Mouse (Mus musculus) limb, embryonic 12.5 days (tissue): ENCODE data around the gene Ldha. TPM values are rescaled to one million over a fixed set of nuclear protein-coding genes. Genes with fewer than 3 reads are reported as not detected.
A peak's percentile ranks its signal among the peaks of the same experiment; 100 is the strongest.
"Not testable (repeated sequence)": the region's sequence is repeated elsewhere in the genome, so short reads cannot be mapped to it uniquely, and the experiment has no call there.

Experiments used
- ATAC-seq: fragments of 200-750 bp; cut with Nextera tagmentation; 2 replicates; pipeline ENCODE4 v1.8.0; 2017; ENCODE audit warnings: low read depth, moderate TSS enrichment; ENCODE audit not compliant: insufficient number of reproducible peaks, insufficient read depth, low FRiP score, low TSS enrichment
- H3K27ac ChIP-seq: fragments of 300-500 bp; sonication (generic); 2 replicates; pipeline ENCODE4 v1.5.1; 2016; ENCODE audit warnings: mild to moderate bottlenecking, moderate library complexity
- H3K27me3 ChIP-seq: fragments of 300-500 bp; sonication (generic); 2 replicates; pipeline ENCODE4 v1.6.1; 2016; ENCODE audit warnings: mild to moderate bottlenecking, moderate library complexity
- H3K36me3 ChIP-seq: fragments of 300-500 bp; sonication (generic); 2 replicates; pipeline ENCODE4 v1.6.1; 2016; ENCODE audit warnings: mild to moderate bottlenecking, moderate library complexity
- H3K4me1 ChIP-seq: fragments of 300-500 bp; sonication (generic); replicated peaks from 2 replicates; pipeline ENCODE4 v1.6.1; 2016
- H3K4me2 ChIP-seq: fragments of 300-500 bp; sonication (generic); 2 replicates; pipeline ENCODE4 v1.6.1; 2016; ENCODE audit warnings: mild to moderate bottlenecking, moderate library complexity
- H3K4me3 ChIP-seq: fragments of 300-500 bp; sonication (generic); replicated peaks from 2 replicates; pipeline ENCODE4 v1.5.1; 2016; ENCODE audit warnings: mild to moderate bottlenecking
- H3K9ac ChIP-seq: fragments of 300-500 bp; sonication (generic); replicated peaks from 2 replicates; pipeline ENCODE4 v1.6.1; 2016; ENCODE audit warnings: mild to moderate bottlenecking, moderate library complexity
- H3K9me3 ChIP-seq: fragments of 300-500 bp; sonication (generic); 2 replicates; pipeline ENCODE4 v1.6.1; 2016; ENCODE audit warnings: mild to moderate bottlenecking, moderate library complexity
- WGBS: fragments of 180-500 bp; shearing (Covaris S2); methylation state at CpG from one replicate; pipeline ENCODE4 v1.1.7; 2016; 5-methylcytosine and 5-hydroxymethylcytosine counted together
- polyA plus RNA-seq: library from polyadenylated mRNA; unstranded; fragments of >200 nt; fragmentation: Nextera tagmentation; extraction: Ambion mirVana; gene quantifications from 2 replicates; pipeline ENCODE4 v1.2.1, GENCODE M21; 2016

Ldha gene
- polyA plus RNA-seq, result 1,576 and 1,625 TPM in 2 replicates

DNA sequence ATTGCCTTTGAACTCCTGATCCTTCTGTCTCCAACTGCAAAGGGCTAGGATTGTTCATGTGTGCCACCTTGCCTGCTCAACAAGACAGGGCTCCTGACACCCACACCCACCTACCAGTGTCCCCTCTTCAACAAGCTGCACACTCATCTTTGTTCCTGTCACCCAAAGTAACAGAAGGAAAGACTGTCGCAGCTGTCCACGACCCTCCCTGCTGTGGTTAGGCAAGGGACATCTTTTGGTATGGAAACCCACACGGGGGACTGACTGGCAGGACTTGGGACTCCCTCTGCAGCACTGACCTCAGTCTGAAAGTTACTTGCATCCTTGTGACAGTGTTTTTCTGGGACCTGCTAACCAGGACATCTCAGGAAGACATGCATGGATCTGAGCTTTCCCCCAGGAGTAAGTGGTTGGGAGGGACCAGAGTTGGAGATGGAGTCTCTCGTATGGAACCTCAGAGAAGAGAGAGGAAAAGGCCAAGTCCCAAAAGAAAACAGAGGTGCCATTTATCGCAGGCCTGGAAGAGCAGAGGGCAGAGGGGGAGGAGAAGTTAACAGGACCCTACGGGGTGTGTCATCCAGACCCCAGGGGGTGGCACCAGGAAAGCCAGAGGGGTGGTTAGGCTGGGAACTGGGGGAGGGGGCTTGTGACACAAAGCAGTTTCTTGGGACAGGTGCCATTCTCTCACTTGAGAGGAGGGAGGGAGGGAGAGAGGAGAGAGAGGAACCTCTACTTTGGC lies at the start of gene Ldha:
Gene Ldha (plus strand): TSS at position 689 of the 739 bp plus-strand sequence.
- Histone ChIP-seq H3K4me1 (peaks cover 27% of the 10 kb centered on the region), H3K9ac (no peak within 1 kb of the TSS), H3K27ac (no peak within 1 kb of the TSS), H3K4me2 (no peak within 1 kb of the TSS), H3K9me3 (no peaks in the 10 kb centered on the region), H3K4me3 (no peak within 1 kb of the TSS), H3K27me3 (peaks cover 24% of the 10 kb centered on the region), H3K36me3 (no peaks in the 10 kb centered on the region)
- ATAC-seq, result no peak
- 21% methylated on average over 6 of the region's 6 CpGs for WGBS

DNA sequence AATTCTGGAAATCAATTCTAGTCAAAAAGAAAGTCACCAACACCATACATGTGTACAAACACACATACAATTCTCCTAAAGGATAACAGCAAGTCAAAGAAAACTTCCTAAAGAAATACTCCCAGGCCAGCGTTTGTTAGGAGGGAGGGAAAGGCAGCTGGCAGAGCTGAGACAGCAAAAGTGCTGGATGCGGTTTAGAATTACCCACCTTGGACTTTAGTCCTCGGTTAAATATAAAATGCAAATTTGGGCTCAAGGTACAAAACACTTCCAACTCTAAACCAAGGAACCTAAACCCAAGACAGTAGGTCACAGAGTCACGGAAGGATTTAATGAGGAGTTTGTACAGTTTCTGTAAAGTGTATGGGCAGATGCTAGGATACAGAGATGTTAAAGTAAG lies 47.4 kb upstream of the Ldha start:
- Histone ChIP-seq H3K9ac (no peak overlapping the region), H3K27ac (no peak overlapping the region), H3K36me3 (peaks cover 23% of the 10 kb centered on the region), H3K27me3 (no peaks in the 10 kb centered on the region), H3K4me1 (peaks cover 23% of the 10 kb centered on the region), H3K4me3 (no peak overlapping the region), H3K9me3 (no peaks in the 10 kb centered on the region), H3K4me2 (no peak overlapping the region)
- ATAC-seq, result no peak
- WGBS, result 82% methylated on average over 4 of the region's 4 CpGs

DNA sequence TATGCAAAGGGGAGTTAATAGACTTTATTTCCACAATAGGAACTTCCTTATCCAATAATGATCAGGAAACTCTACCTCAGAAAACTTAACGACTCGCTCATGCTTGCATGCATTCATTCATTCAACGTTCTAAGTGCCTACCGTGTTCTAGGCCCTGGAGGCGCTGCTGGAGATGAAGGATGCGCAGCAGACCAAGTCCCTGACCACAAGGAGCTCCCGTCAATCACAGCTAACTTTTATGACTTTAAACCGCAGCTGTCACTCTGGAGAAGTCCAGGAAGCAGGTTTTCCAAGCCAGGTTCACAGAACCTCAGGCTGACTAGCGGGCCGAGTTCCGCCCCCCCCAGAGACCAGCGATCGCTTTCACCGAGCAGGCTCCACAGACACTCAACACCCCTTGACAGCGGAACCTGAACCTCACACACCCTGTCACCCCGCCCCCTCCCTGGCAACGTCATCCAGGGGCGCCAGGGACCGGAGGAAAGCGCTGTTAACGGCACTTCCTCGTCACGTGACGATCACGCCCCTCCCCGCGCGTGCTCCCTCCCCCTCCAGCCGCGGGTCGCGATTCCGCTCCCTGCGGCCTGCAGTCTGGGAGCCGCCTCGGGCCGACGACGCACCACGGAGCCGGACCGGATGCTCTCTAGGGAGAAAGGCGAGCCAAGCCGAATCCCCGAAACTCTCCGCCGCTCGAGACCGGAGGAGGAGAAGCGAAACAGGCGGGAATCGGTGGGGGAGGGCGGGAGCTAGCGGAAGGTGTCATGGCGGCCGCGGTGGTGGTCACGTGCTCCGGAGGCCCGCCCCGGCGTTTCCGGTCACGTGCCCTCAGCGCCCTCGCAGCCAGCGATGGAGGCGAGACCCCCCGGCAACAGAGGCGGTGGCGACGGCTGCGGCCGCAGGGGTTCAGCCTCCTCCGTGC lies 45.7 kb upstream of the Ldha start, which contains the start of the genes Hps5 and Gtf2h1:
Gene Hps5 (minus strand): TSS at position 778 of the 919 bp plus-strand sequence.
Gene Gtf2h1 (plus strand): TSS at position 817 of the 919 bp plus-strand sequence.
- under 1% methylated on average over 75 of the region's 75 CpGs for WGBS
- H3K9ac ChIP-seq, result peak within 1 kb of the TSS; percentile 89
- H3K4me2 ChIP-seq, result peak within 1 kb of the TSS; percentile 93
- ATAC-seq, result peak; percentile 98
- peak within 1 kb of the TSS; percentile 87 for H3K27ac ChIP-seq
- no peaks in the 10 kb centered on the region for H3K9me3 ChIP-seq
- peak within 1 kb of the TSS; percentile 88 for H3K4me3 ChIP-seq
- H3K36me3 ChIP-seq, result peaks cover 22% of the 10 kb centered on the region
- H3K4me1 ChIP-seq, result peaks cover 23% of the 10 kb centered on the region
- H3K27me3 ChIP-seq, result no peaks in the 10 kb centered on the region

DNA sequence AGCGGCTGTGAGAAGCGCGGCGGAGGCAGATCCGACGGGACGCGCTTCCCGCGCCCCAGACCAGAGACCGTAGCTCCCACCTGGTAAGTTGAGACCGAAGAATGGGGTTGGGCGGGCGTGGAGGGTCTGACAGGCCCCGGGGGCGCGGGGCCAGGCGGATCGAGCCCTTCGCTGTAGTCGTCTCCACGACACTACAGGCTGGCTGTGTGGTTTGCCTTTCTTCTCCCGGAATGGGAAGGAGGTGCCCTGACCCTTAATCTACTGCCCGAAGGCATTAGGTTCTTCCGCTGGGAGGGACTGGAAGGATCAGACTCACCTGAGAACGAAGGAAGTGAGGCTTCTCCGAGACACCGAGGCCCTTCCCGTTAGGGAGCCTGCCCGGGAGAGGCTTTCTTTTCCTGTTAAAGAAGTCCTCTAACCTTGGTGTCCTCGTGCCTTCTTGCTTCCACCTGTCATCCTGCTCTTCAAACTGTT lies 45.0 kb upstream of the Ldha start:
- under 1% methylated on average over 30 of the region's 31 CpGs for WGBS
- Histone ChIP-seq H3K27me3 (no peaks in the 10 kb centered on the region), H3K4me2 (peak overlapping the region; percentile 93), H3K4me3 (peak overlapping the region; percentile 88), H3K36me3 (peaks cover 24% of the 10 kb centered on the region), H3K27ac (peak overlapping the region; percentile 87; the same call in 1 of the 2 replicates), H3K9me3 (no peaks in the 10 kb centered on the region), H3K9ac (peak overlapping the region; percentile 89), H3K4me1 (peaks cover 23% of the 10 kb centered on the region)
- ATAC-seq, result peak; percentile 48; the same call in 1 of the 2 replicates

DNA sequence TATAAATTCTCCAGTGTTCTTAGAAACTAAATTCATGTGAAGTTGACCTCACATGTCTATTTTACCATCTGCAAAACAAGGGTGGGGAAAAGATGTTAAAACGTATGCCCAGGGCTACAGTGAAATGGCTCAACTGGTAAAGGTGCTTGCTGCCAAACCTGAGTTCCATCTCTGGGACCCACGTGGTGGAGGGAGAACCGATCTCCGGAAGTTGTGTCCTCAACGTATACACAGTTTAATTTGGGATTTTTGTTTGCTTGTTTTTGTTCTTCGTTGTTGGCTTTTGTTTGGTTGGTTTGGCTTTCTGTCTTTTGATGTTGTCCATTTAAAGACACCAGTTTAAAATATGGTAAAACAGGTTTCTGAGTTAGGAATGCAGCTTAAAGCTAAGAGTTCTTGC lies 44.5 kb upstream of the Ldha start:
- Histone ChIP-seq H3K9ac (peak overlapping the region; percentile 89; the same call in 1 of the 2 replicates), H3K4me1 (peaks cover 23% of the 10 kb centered on the region), H3K36me3 (peaks cover 28% of the 10 kb centered on the region), H3K27me3 (no peaks in the 10 kb centered on the region), H3K4me2 (peak overlapping the region; percentile 93), H3K4me3 (peak overlapping the region; percentile 88), H3K9me3 (no peaks in the 10 kb centered on the region), H3K27ac (no peak overlapping the region)
- ATAC-seq, result no peak
- 59% methylated on average over 6 of the region's 6 CpGs for WGBS

DNA sequence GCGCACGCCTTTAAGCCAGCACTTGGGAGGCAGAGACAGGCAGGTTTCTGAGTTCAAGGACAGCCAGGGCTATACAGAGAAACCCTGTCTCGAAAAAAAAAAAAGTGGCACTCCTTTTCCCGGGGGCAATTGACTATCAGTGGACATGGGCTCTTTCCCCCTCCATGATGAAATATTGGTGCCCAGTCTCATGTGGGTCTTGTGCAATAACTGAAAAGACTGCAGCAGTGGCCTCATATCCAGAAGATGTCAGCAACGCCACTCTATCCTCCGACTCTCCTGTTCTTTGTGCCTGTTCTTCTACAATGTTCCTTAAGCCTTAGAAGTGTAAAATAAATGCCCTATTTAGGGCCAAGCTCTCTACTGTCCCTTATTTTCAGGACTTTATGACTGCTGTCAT lies 30.9 kb upstream of the Ldha start:
- WGBS, result 94% methylated on average over 6 of the region's 6 CpGs

DNA sequence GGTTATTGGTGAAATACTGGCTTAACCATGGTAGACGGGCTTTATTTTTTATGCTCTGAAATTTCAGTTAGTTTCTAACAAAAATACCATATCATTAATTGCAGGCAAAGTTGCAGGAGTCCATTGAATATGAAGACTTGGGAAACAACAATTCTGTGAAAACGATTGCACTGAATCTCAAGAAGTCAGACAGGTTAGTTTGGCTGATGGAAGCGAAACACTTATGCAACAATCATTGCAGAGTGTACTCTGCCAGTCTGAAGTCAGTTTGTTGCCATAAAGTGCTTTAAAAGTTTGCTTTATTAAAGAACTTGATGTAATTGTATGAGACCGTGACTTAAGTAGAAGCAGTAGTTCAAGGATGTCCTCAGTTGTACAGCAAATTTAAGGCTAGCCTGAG lies 27.3 kb upstream of the Ldha start:
- Histone ChIP-seq H3K27ac (no peak overlapping the region), H3K4me2 (no peak overlapping the region), H3K9ac (no peak overlapping the region), H3K9me3 (no peaks in the 10 kb centered on the region), H3K4me3 (no peak overlapping the region), H3K4me1 (no peaks in the 10 kb centered on the region), H3K27me3 (no peaks in the 10 kb centered on the region), H3K36me3 (peaks cover 92% of the 10 kb centered on the region)
- no peak for ATAC-seq
- WGBS, result 86% methylated on average over 4 of the region's 4 CpGs

More for the DNA sequence above, 30.9 kb upstream of the Ldha start:
- Histone ChIP-seq H3K27ac (no peak overlapping the region), H3K27me3 (no peaks in the 10 kb centered on the region), H3K9me3 (no peaks in the 10 kb centered on the region), H3K4me3 (no peak overlapping the region), H3K36me3 (peaks cover 83% of the 10 kb centered on the region), H3K4me2 (no peak overlapping the region), H3K9ac (no peak overlapping the region), H3K4me1 (no peaks in the 10 kb centered on the region)
- no peak for ATAC-seq

DNA sequence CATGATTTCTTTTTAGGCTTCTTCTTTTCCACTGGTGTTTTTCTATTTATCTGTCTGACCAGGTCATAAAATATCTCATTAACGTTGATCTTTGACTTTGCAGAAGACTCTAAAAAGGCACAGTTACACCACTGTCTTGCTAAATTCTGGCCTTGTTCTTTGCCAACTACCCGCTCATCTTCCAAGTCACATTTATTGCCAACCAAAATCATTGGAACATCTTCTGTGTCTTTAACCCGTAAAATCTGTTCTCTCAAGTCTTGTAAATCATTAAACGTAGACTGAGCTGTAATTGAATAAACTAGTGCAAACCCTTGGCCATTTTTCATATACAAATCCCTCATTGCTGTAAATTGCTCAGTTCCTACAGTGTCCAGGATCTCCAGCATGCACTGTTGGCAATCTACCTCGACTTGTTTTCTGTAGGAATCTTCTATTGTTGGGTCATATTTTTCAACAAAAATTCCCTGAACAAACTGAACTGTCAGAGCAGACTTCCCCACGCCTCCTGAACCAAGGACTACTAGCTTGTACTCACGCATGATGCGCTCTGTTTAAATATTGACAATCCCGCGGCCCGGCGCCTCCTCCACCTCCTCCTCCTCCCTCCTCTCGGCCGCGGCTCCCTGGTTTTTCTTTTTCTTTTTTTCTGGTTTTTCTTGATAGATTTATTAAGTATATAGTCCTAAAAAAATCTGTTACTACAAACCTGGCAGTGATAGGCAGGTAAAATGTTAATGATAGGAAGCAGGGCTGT lies 20.2 kb upstream of the Ldha start:
- H3K4me1 ChIP-seq, H3K4me2 ChIP-seq, H3K9ac ChIP-seq, H3K27me3 ChIP-seq, H3K27ac ChIP-seq, ATAC-seq, H3K4me3 ChIP-seq, H3K9me3 ChIP-seq: not testable (repeated sequence)
- H3K36me3 ChIP-seq, result peaks cover 75% of the 10 kb centered on the region
- WGBS, result 92% methylated on average over 15 of the region's 15 CpGs

DNA sequence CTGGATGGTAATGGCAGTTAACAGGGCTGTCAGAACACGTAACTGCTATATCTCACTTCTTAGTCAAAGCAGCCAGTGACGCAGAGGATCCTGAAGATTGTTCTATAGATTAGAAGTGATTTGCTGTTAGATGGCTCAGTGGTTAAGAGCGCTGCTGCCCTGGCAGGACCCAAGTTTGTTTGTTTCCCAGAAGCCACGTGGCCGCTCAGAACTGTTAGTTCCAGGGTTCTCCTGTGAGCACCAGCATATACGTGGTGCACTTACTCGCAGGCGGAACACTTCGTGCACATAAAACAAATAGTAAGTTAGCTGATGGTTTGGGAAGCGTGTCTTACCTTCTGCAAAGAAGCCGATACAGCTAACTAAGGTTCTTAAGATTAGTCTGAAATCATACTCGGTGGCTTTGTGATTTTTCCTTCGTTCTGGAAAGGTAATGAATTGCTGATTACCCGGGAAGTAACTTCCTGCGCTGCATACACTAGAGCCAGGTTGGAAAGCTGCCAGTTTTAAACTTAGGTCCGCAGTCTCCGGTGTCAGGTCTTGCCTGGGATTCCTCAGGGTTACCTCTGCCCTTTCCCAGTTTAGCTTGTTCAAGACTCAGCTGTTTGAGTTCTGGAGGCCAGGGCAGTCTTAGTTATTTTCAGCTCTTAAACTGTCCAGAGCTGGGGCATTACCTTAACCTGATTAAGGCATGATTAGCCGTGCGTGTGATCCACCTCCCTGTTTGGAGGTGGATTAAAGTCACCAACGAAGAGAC lies 14.1 kb upstream of the Ldha start:
- Histone ChIP-seq H3K27ac (no peak overlapping the region), H3K9me3 (no peaks in the 10 kb centered on the region), H3K36me3 (peaks cover 21% of the 10 kb centered on the region), H3K4me2 (no peak overlapping the region), H3K4me3 (no peak overlapping the region), H3K9ac (no peak overlapping the region), H3K27me3 (no peaks in the 10 kb centered on the region), H3K4me1 (no peaks in the 10 kb centered on the region)
- ATAC-seq, result no peak
- WGBS, result 80% methylated on average over 20 of the region's 20 CpGs

DNA sequence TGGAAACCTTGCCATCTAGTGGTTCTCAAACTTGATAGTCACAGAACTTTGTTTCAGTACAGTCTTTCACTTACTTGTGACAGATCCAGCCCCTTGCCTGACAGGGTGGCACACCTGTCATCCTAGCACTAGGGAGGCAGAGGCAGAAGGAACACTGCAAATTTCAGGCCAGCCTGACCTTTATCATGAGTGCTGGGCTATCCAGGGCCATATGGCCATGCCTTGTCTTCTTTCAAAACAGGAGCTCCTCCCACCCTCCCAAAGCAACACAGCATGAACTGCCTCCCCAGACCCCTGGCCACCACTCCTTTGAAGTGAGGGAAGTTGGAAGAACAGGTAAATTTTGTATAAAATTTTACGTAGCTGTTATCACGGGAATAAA lies 13.5 kb upstream of the Ldha start:
- H3K4me3 ChIP-seq, result no peak overlapping the region
- no peak overlapping the region for H3K4me2 ChIP-seq
- H3K4me1 ChIP-seq, result no peaks in the 10 kb centered on the region
- no peak overlapping the region for H3K9ac ChIP-seq
- no peaks in the 10 kb centered on the region for H3K9me3 ChIP-seq
- no peak for ATAC-seq
- H3K36me3 ChIP-seq, result peaks cover 16% of the 10 kb centered on the region
- WGBS, result 73% methylated on average over 2 of the region's 2 CpGs
- no peaks in the 10 kb centered on the region for H3K27me3 ChIP-seq
- no peak overlapping the region for H3K27ac ChIP-seq
